Mouse (Mus musculus): Measurements from ENCODE around the gene Ears2.

DNA sequence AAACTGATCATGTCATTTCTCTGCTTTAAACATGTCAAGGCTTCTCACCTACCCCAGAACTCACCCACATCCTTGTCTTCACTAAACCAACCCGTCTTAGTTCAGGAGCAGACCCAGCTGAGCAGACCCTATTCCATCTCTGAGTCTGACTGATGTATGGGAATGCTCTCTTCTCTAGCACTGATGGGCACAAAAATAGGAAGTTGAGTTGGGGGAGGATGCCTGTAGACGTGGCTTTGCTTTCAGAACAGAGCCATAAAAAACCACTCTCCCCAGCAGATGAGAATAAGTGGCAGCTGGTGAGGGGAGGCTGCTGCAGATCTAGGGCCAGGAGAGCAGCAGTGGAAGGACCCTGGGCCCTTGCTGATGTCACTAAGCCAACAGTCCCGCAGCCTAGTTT lies 33.7 kb downstream of the Ears2 start:
- TF ChIP-seq ZC3H11A (IDR thresholded peaks at IDR 0.05; ENCODE audit: borderline replicate concordance, low read depth, low read length) (no peak), HCFC1 (IDR thresholded peaks at IDR 0.05; ENCODE audit: borderline replicate concordance, insufficient read depth, low read length) (no peak), ZNF384 (IDR thresholded peaks at IDR 0.05; ENCODE audit: low read depth, low read length) (no peak), CHD2 (IDR thresholded peaks at IDR 0.05; ENCODE audit: low read depth, low read length) (no peak), MAFK (IDR thresholded peaks at IDR 0.05; ENCODE audit: insufficient read depth, low read depth, low read length) (no peak)
